Mouse (Mus musculus) cerebellum, adult 11 months (tissue): Measurements from ENCODE around the gene Tfap2d.

ENCODE experiments used
- DNase-seq: peaks from one replicate; pipeline ENCODE4 v3.0.0; 2022

The Tfap2d gene

DNA sequence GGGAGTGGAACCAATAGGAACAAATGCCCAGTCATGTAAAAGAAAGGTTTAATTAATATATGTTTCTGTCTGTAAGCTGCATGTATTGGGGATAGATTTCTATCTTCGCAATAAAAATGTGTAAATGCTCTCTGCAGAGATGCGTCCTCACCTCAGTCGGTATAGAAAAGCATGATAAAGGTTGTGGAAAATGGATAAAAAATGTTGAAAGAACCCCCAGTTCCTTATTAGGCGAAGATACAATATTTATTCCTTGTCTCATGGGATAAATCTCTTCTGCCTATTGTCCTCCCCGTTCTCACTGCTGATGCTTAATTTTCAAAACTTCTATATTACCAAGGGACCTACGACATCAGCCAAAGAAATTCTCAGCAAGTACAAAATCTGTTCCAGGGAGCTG, at the start of gene Tfap2d:
Gene Tfap2d (plus strand): TSS at position 392 of the 400 bp plus-strand sequence.
- DNase-seq, result no peak

- DNase-seq, result no peak
Observed at GRCm38 (mm10) chr1:19056300-19056699, 46.5 kb upstream of the Tfap2d start.

- no peak for DNase-seq
Observed at GRCm38 (mm10) chr1:19056861-19057260, 46.0 kb upstream of the Tfap2d start.

DNA sequence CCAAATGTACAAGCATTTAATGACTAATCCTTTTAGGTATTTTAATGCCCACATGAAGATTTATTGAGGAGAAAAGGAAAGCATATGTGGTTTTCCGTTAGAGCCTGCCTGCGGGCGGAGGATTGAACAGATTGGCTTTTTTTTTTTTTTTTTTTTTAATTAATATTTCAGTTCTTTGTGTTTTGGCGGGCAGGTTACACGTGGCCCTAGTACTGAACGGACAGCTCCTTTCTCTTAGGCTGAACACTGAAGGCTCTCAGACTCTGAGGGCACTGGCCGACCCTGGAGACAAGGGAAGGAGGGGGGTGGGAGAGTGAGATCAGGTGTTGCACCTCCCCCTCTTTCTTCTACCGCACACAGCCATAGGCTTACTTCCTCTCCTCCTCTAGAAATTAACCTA, 14.7 kb upstream of the Tfap2d start:
- no peak for DNase-seq

DNA sequence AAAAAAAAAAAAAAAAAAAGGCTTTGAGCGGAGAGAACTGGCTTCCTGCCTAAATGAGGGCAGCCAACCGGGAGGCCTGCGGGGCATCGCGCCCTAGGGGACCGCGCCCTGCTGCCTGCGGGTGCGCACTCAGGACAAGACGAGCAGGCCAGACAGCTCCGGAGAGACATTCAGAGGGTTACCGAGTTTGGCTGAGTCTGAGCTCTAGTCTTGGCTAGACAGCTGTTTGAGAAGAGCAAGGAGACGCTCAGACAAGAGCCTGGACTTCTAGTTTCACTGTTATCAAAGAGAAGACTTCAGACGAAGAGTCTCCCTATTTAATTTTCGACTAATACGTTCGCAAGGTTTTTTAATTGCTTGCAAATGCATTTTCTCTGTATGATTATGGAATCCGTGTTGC, 5.9 kb upstream of the Tfap2d start:
- DNase-seq, result no peak

DNA sequence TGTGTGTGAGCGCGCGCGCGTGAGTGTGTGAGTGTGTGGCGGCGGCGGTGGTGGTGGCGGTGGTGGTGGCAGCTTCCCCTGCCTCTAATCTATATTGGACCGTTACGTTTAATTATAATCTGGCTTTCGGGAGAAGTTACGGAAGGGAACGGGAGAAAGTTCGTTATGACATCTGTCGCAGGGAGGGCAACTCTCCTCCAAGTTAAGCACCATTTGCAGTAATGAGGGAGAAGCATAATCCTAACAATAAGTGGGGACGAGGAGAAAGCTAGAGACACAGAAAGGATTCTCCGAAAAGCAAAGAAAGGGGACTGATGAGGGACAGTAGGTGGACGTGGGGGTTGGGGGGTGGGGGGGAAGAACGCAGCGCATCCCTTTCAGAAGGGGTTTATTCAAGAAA, 494 bp downstream of the Tfap2d start:
- DNase-seq, result no peak

DNA sequence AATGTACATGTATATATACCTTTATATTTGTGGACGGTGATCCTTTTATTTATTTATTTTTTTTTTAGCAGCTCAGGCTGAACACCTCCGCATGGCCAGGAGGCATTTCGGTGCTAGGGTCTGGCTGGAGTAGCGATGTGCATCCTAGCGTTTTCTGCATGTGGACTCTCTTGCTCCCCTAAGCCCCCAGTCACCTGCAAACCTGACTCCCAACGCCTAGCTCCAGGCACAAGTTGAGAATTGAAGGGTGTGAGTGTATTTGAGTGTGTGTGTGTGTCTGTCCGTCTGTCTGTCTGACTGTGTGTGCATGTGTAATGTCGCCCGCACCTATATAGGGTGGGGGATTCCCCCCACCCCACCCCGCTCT, 937 bp downstream of the Tfap2d start:
- DNase-seq, result no peak

DNA sequence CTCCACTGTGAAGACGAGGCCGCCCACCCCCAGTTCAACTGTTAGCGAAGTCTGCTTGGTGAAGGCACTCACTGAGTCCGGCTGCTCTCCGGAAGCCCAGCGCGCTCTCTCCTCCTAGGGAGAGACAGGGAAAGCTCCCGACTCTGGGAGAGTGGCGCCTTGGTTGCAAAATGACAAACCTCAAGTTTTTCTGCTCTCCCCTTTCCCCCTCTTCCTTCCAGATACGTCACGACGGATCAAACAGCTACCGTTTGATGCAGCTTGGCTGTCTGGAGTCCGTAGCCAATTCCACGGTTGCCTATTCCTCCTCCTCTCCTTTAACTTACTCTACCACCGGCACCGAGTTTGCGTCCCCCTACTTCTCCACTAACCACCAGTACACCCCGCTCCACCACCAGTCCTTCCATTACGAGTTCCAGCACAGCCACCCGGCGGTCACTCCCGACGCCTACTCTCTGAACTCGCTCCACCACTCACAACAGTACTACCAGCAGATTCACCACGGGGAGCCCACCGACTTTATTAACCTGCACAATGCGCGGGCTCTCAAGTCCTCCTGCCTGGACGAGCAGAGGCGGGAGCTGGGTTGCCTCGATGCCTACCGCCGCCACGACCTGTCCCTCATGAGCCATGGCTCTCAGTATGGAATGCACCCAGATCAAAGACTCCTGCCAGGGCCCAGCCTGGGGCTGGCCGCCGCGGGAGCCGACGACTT, 1.5 kb downstream of the Tfap2d start:
- DNase-seq, result no peak

GRCm38 (mm10) chr1:19106401-19106800, 3.6 kb downstream of the Tfap2d start:
- DNase-seq, result no peak

DNA sequence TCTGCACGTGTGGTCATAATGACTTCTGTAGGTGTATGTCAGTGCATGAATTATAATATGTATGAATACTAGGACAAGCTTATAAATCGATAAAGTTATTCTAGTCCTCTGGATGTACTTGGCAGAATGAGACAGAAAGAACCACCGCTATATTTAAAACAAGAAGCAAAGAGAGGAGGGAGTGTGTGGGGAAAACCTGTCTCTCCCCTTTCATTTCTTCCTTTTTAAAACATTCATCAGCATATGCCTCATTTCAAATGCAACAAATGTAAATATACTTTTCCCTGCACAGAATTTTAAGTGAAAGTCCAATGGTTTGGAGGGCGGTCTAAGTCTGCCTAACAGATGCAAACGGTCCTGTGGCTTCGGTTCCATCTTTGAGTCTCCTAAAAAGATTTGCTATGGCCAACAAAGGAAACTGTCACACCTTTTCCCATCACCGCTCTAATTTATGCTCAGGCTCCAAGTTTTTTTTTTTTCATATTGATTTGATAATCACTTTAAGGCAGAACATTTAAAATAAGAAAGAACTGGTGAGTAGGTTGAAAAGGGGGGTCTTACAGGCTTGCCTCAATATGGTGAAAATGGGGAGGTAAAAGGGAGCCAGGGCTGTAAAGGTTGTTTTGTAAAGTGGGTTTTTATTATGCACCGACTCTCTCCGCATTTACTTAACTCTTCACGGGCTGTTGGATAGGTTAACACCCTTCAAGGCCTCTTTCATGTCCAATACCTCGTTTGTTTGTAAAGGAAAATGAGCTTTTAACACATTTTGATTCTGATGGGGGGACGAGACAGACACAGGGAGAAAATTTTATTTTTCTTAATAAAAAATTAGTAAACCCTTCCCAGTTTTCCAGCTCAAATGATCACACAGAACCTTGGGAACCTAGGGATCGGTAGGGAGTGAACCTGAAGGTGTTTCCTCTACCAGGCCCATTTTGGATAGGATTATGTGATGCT, 4.3 kb downstream of the Tfap2d start:
- no peak for DNase-seq

DNA sequence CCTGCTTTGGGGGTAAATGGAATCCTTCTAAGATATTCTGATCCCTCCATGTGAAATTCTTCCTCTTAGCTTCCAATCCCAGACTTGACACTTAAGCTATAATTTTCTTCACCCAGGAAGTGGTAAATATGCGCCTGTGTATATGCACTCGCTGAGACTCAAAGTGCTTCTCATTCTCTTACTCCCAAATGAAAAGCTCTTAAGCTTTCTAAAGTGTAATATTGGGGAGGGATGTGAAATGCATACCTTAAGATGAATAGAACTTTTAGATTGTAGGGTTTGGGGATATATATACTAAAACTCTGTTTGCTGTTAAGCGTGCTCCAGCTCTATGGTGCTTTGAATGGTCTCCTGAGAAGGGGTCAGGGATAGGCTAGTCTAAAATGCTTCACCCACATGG, 5.0 kb downstream of the Tfap2d start:
- no peak for DNase-seq

DNA sequence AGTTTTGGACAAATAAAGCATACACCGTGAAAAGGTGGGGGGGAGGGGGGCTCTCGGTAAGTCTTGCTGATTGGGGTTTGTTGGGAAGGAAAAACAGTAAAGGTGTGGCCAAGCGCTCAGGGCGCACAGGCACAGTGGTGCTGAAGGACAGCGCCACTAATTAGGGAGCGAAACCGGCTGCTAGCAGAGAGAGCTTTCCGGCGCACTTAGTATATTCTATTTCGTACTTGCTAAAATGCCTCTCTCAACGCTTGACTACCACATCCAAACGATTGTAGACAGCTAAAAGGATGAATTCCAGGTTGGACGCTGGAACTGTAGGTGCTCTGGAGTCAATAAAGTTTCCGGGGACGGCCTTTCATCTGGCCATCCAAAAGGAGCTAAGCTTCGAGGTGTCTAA, 6.9 kb downstream of the Tfap2d start:
- no peak for DNase-seq

DNA sequence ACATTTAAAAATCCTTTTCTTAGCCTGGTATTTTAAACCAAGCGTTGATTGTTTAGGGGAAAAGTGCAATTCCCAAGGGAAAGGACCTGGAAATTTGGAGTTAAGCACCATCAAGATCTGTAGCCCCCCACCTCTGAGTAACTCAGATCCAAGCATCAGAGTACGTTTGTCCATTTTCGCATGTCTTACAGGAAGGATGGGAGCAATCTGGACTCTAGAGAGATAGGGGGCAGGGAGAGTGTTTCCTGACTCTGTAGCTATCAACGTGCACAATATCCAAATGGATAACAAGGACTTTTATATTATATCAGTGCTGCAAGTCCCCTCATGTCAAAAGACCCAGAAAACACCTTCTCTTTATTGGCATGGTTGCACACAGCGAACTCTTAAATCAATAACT, 7.4 kb downstream of the Tfap2d start:
- DNase-seq, result no peak

DNA sequence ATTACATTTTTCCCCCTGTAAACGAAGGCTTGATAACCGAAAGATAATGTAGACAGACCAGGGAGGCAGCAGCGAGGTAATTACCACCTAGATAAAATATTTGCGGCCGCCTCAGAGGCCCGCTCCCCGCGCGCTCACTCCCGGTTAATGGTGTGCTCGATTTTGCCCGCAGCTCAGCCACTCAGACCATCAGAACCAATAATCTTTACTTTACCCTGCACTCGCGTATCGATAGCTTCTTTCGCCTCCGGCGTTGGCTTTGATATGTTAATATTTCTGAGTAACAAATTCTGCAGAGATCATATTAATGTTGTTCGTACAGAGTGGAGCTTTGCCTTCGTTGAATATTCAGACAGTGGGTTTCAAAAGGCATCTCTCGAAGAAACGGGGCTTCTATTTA, 8.2 kb downstream of the Tfap2d start:
- DNase-seq, result no peak

GRCm38 (mm10) chr1:19178742-19179397, 76.0 kb downstream of the Tfap2d start:
- DNase-seq, result peak; percentile 9

- DNase-seq, result no peak
Observed at GRCm38 (mm10) chr1:19205649-19206048, 102.8 kb downstream of the Tfap2d start.

GRCm38 (mm10) chr1:19206194-19206593, 103.4 kb downstream of the Tfap2d start:
- DNase-seq, result no peak

DNA sequence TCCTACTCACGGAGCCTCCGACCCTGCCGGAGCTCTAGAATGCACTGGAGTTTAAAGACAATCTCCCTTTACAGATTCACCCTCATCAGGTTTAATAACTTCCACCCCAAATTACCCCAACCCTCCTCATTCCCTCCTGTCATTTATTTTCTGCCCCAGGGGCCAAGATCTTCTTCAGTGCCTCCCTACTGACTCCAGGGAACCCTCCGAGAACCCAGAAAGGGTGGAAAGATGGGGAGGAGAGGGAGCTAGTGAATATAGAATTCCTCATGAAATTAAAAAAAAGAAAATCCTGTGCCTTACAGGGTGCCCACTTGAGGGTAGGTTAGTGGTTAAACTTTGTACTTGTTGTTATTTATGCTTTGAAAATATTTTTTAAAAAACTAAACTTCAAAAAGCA, 104.8 kb downstream of the Tfap2d start:
- no peak for DNase-seq

- DNase-seq, result no peak
Observed at GRCm38 (mm10) chr1:19208641-19209358, 106.0 kb downstream of the Tfap2d start, which contains the start of gene Tfap2b. Gene Tfap2b (plus strand): TSS chr1:19208914.

GRCm38 (mm10) chr1:19209359-19209745, 106.5 kb downstream of the Tfap2d start:
- DNase-seq, result no peak

GRCm38 (mm10) chr1:19209776-19210175, 107.0 kb downstream of the Tfap2d start:
- no peak for DNase-seq

- no peak for DNase-seq
Observed at GRCm38 (mm10) chr1:19210215-19211032, 107.6 kb downstream of the Tfap2d start.
